ENCODE assay signal across 9 mouse cellular contexts in the genomic region with DNA sequence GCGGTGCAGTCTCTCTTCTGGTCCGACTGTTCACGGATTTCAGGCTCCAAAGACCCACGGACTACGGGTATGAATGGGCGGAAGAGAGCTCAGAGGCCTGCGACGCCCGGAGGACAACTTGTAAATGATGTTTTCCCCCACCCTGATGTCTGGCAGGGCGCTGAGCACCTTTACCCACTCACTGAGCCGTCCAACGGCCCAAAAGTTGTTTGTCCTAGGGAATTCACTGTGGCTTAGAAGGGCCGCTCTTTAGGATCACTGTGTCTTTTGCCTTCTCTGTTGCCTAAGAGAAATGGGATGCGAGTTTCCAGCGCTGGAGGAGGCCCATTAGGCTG.
DNase-seq lines count a peak whose midpoint lies in the region; ATAC-seq and TF ChIP-seq lines count a peak whose summit lies in the region.
"Had no signal": no experiment of that assay in that cellular context is flagged by ENCODE, and none has a peak within 500 bp of the region (broad histone marks: within the 10 kb centered on the region; RNA-seq: fewer than 3 reads in every experiment).

No protein-coding gene starts in this region.

- 32% methylated on average over 15 of the region's 15 CpGs for WGBS in heart, adult 2 months
- WGBS in embryonic facial prominence, embryonic 10.5 days, result 17% methylated on average over 15 of the region's 15 CpGs
- 18% methylated on average over 15 of the region's 15 CpGs for WGBS in hindbrain, embryonic 13.5 days
- 10% methylated on average over 15 of the region's 15 CpGs for WGBS in midbrain, embryonic 11.5 days

- H3K4me3 ChIP-seq in heart, adult 2 months, result peak overlapping the region; percentile 7; the same call in 1 of the 2 replicates
- peak overlapping the region; percentile 52 for H3K4me3 ChIP-seq in embryonic facial prominence, embryonic 10.5 days
- H3K4me3 ChIP-seq in hindbrain, embryonic 13.5 days, result peak overlapping the region; percentile 28
- peak overlapping the region; percentile 18; the same call in 1 of the 2 replicates for H3K4me3 ChIP-seq in midbrain, embryonic 11.5 days (ENCODE audit: low read depth, low read length)

- no peak overlapping the region for H3K27ac ChIP-seq in heart, adult 2 months
- H3K27ac ChIP-seq in embryonic facial prominence, embryonic 10.5 days (replicated peaks), result peak overlapping the region; percentile 74
- peak overlapping the region; percentile 77 for H3K27ac ChIP-seq in hindbrain, embryonic 13.5 days
- H3K27ac ChIP-seq in midbrain, embryonic 11.5 days (ENCODE audit: low read depth, low read length), result peak overlapping the region; percentile 65

- peaks cover 3% of the 10 kb centered on the region for H3K4me1 ChIP-seq in heart, adult 2 months (ENCODE audit: control insufficient read depth, insufficient read depth, low read length)
- H3K4me1 ChIP-seq in embryonic facial prominence, embryonic 10.5 days, result peaks cover 21% of the 10 kb centered on the region
- H3K4me1 ChIP-seq in hindbrain, embryonic 13.5 days (replicated peaks), result peaks cover 22% of the 10 kb centered on the region
- H3K4me1 ChIP-seq in midbrain, embryonic 11.5 days (ENCODE audit: control insufficient read depth, insufficient read depth, low read length), result peaks cover 9% of the 10 kb centered on the region

- no peaks in the 10 kb centered on the region for H3K36me3 ChIP-seq in heart, adult 2 months (ENCODE audit: control insufficient read depth, insufficient read depth, low read length)
- H3K36me3 ChIP-seq in embryonic facial prominence, embryonic 10.5 days (replicated peaks), result no peaks in the 10 kb centered on the region
- H3K36me3 ChIP-seq in hindbrain, embryonic 13.5 days, result no peaks in the 10 kb centered on the region
- no peaks in the 10 kb centered on the region for H3K36me3 ChIP-seq in midbrain, embryonic 11.5 days (ENCODE audit: control insufficient read depth, insufficient read depth, low read length)

- no peaks in the 10 kb centered on the region for H3K79me2 ChIP-seq in heart, adult 2 months (replicated peaks; ENCODE audit: control insufficient read depth, insufficient read depth, low read length)

- peak overlapping the region; percentile 57 for H3K4me2 ChIP-seq in hindbrain, embryonic 13.5 days
- peak overlapping the region; percentile 57 for H3K4me2 ChIP-seq in midbrain, embryonic 11.5 days

- H3K9me3 ChIP-seq in embryonic facial prominence, embryonic 10.5 days, result no peaks in the 10 kb centered on the region
- H3K9me3 ChIP-seq in hindbrain, embryonic 13.5 days, result 0 out of 2 replicates have a peak, but pooled peaks cover 5% of the 10 kb centered on the region
- H3K9me3 ChIP-seq in midbrain, embryonic 11.5 days (ENCODE audit: control insufficient read depth, low read length), result peaks cover 5% of the 10 kb centered on the region; the same call in 1 of the 2 replicates

- no peak for TF ChIP-seq POLR2A in heart, adult 2 months (IDR thresholded peaks at IDR 0.05; ENCODE audit: insufficient read depth, low read depth, low read length)

- intact Hi-C loops in heart, adult 2 months (cut with DNase I), result loop anchor here (5.0 kb wide), 1 partner anchor 263 kb away; no protein-coding TSS in a partner anchor

- H3K9ac ChIP-seq in heart, adult 2 months (ENCODE audit: low read depth, low read length), result no peak overlapping the region
- H3K9ac ChIP-seq in hindbrain, embryonic 13.5 days, result peak overlapping the region; percentile 55
- H3K9ac ChIP-seq in midbrain, embryonic 11.5 days (ENCODE audit: low read length), result peak overlapping the region; percentile 59

- no peak for ATAC-seq in hindbrain, embryonic 13.5 days (ENCODE audit: low FRiP score)
- ATAC-seq in midbrain, embryonic 11.5 days (ENCODE audit: low FRiP score), result no peak

- TF ChIP-seq CTCF in heart, adult 2 months (IDR thresholded peaks at IDR 0.05), result no peak

- no peak for DNase-seq in heart, adult 2 months
- DNase-seq in heart, adult 9 months (ENCODE audit: low spot score in 2 of 2), result no peak
- no peak for DNase-seq in embryonic facial prominence, embryonic 10.5 days (ENCODE audit: low spot score)
- DNase-seq in midbrain, embryonic 11.5 days (ENCODE audit: low spot score, missing footprints), result peak; percentile 94
- no peak for DNase-seq in Muller cell, postnatal 12 days (ENCODE audit: inconsistent ontology term)
- DNase-seq in cerebellum, adult 9-11 months, result no peak
- no peak for DNase-seq in spleen, postnatal 4 days (ENCODE audit: low spot score in 2 of 2)
- DNase-seq: layer of hippocampus, postnatal 36 days had no signal

- H3K27me3 ChIP-seq in heart, adult 2 months (ENCODE audit: control insufficient read depth, insufficient read depth, low read length), result 0 out of 2 replicates have a peak, but pooled peaks cover 1% of the 10 kb centered on the region
- H3K27me3 ChIP-seq in embryonic facial prominence, embryonic 10.5 days (replicated peaks; ENCODE audit: low read depth, poor library complexity, severe bottlenecking), result peaks cover 20% of the 10 kb centered on the region
- no peaks in the 10 kb centered on the region for H3K27me3 ChIP-seq in hindbrain, embryonic 13.5 days
- H3K27me3 ChIP-seq in midbrain, embryonic 11.5 days (ENCODE audit: control insufficient read depth, insufficient read depth, low read length), result no peaks in the 10 kb centered on the region

- TF ChIP-seq EP300 in heart, adult 2 months (IDR thresholded peaks at IDR 0.05; ENCODE audit: insufficient read depth, low read depth, low read length), result no peak
